Mouse (Mus musculus) left cerebral cortex, postnatal 36 days (tissue): ENCODE data around the gene Gm20458. TPM values are rescaled to one million over a fixed set of nuclear protein-coding genes. Genes with fewer than 3 reads are reported as not detected.

Experiments
- DNase-seq, 2 experiments: peaks; one replicate each; pipeline ENCODE4 v3.0.0; 2021 to 2022; ENCODE audit warnings: low spot score in 2 of 2, mixed read lengths in 1 of 2
- intact Hi-C: fragments of 180-260 bp; cut with DNase I; formaldehyde crosslinking; loops from one replicate; pipeline ENCODE4 v1.15.1; 2025
- total RNA-seq, 2 experiments: library from RNA; stranded (reverse); gene quantifications; 2 replicates each; pipeline ENCODE4 v1.2.3; 2021

Gm20458 gene
- total RNA-seq, 2 experiments from 2014 or later = 8.1 to 14.9 TPM

- intact Hi-C loops = loop anchor here (5.0 kb wide), 1 partner anchor 70 kb away; no protein-coding TSS in a partner anchor
These were observed 26.4 kb downstream of the Gm20458 start for GRCm38 (mm10) chr2:164487115-164487527.

GRCm38 (mm10) chr2:164487812-164488211 is 27.0 kb downstream of the Gm20458 start:
- intact Hi-C loops = loop anchor here (5.0 kb wide), 1 partner anchor 69 kb away; no protein-coding TSS in a partner anchor
- DNase-seq = peak; percentile 34 to 39

More at GRCm38 (mm10) chr2:164487115-164487527, 26.4 kb downstream of the Gm20458 start:
- DNase-seq = no peak

- intact Hi-C loops = no loop called here
- no peak for DNase-seq
These were observed 33.4 kb downstream of the Gm20458 start for GRCm38 (mm10) chr2:164494126-164494525.

GRCm38 (mm10) chr2:164496331-164496730 is 35.6 kb downstream of the Gm20458 start:
- intact Hi-C loops = loop anchor here (2.0 kb wide), 1 partner anchor 36 kb away; the partner anchor contains the start of gene Gm20458
- DNase-seq = no peak

GRCm38 (mm10) chr2:164496847-164497690 is 36.3 kb downstream of the Gm20458 start, which contains the start of gene Pigt:
Gene Pigt, plus strand, starts transcription at chr2:164497520.
- peak; percentile 86 to 90 for DNase-seq
- intact Hi-C loops = loop anchor here (2.0 kb wide), 1 partner anchor 36 kb away; the partner anchor contains the start of gene Gm20458

GRCm38 (mm10) chr2:164497691-164498268 is 37.0 kb downstream of the Gm20458 start:
- intact Hi-C loops = loop anchor here (2.0 kb wide), 1 partner anchor 37 kb away; the partner anchor contains the start of gene Gm20458
- no peak for DNase-seq

- intact Hi-C loops = no loop called here
- no peak for DNase-seq
These were observed 38.5 kb downstream of the Gm20458 start for GRCm38 (mm10) chr2:164499317-164499716.

GRCm38 (mm10) chr2:164500511-164500910 is 39.7 kb downstream of the Gm20458 start:
- intact Hi-C loops = no loop called here
- DNase-seq = no peak

GRCm38 (mm10) chr2:164504919-164505318 is 44.2 kb downstream of the Gm20458 start:
- DNase-seq = no peak
- intact Hi-C loops = no loop called here

- intact Hi-C loops = no loop called here
- DNase-seq = no peak
These were observed 45.0 kb downstream of the Gm20458 start for GRCm38 (mm10) chr2:164505619-164506347.

GRCm38 (mm10) chr2:164507811-164508210 is 47.0 kb downstream of the Gm20458 start:
- no peak for DNase-seq
- intact Hi-C loops = no loop called here

- no peak for DNase-seq
- intact Hi-C loops = loop anchor here (10.0 kb wide), 1 partner anchor 96 kb away; no protein-coding TSS in a partner anchor
These were observed 49.9 kb downstream of the Gm20458 start for GRCm38 (mm10) chr2:164510621-164511190.

GRCm38 (mm10) chr2:164512121-164512909 is 51.5 kb downstream of the Gm20458 start:
- intact Hi-C loops = loop anchor here (10.0 kb wide), 1 partner anchor 98 kb away; no protein-coding TSS in a partner anchor
- no peak for DNase-seq

- no peak for DNase-seq
- intact Hi-C loops = loop anchor here (10.0 kb wide), 1 partner anchor 99 kb away; no protein-coding TSS in a partner anchor
These were observed 52.6 kb downstream of the Gm20458 start for GRCm38 (mm10) chr2:164513389-164513788.

GRCm38 (mm10) chr2:164514916-164515315 is 54.1 kb downstream of the Gm20458 start:
- DNase-seq = no peak
- intact Hi-C loops = loop anchor here (5.0 to 10.0 kb wide), 2 partner anchors 53 to 100 kb away; partner anchors contain the start of gene Gm20458

GRCm38 (mm10) chr2:164515897-164516296 is 55.1 kb downstream of the Gm20458 start:
- DNase-seq = no peak
- intact Hi-C loops = loop anchor here (5.0 to 10.0 kb wide), 2 partner anchors 54 to 101 kb away; partner anchors contain the start of gene Gm20458

GRCm38 (mm10) chr2:164516592-164516991 is 55.8 kb downstream of the Gm20458 start:
- intact Hi-C loops = loop anchor here (5.0 to 10.0 kb wide), 2 partner anchors 54 to 102 kb away; partner anchors contain the start of gene Gm20458
- DNase-seq = no peak
